Mouse (Mus musculus): ENCODE data around the gene Ctrb1.

DNA sequence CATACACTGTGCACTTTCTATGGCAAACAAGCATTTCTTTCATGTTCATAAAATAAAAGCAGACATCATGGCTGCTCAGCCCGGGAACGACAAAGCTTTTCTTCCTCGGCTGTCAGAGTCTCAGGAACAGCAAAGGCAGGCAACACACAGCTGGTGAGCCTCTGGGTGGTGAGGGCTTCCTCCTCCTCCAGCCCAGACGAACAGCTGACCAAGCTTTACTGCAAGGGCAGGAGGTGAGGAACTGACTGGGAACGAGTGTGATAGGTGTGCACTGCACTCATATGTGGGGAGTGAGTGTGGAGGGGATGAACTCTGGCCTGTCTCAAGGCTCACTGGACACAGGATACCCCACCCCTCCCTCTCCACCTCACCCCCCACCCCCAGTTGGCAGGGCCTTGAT, 28.1 kb upstream of the Ctrb1 start:
- TF ChIP-seq POLR2A (IDR thresholded peaks at IDR 0.05; ENCODE audit: borderline replicate concordance, extremely low read depth, low read depth, low read length), result no peak
- TF ChIP-seq CTCF (IDR thresholded peaks at IDR 0.05; ENCODE audit: insufficient read depth, low read length), result no peak
